Mouse (Mus musculus): ENCODE measurements around the gene Olfr958. TPM values are rescaled to one million over a fixed set of nuclear protein-coding genes. Genes with fewer than 3 reads are reported as not detected.

Olfr958 gene
- polyA plus RNA-seq, 1 experiment from 2014 or later, result not detected

GRCm38 (mm10) chr9:39509412-39509811 is 44.4 kb downstream of the Olfr958 start:
- ATAC-seq (ENCODE audit: low FRiP score, low read depth), result no peak
- Histone ChIP-seq H3K9me3 (no peaks in the 10 kb centered on the region), H3K4me3 (no peak overlapping the region), H3K27me3 (no peaks in the 10 kb centered on the region), H3K4me1 (no peaks in the 10 kb centered on the region), H3K4me2 (replicated peaks) (no peak overlapping the region), H3K9ac (no peak overlapping the region), H3K36me3 (no peaks in the 10 kb centered on the region), H3K27ac (no peak overlapping the region)
- 76% methylated on average over 9 of the region's 9 CpGs for WGBS

- H3K4me3 ChIP-seq, result no peak overlapping the region
- H3K4me1 ChIP-seq, result no peaks in the 10 kb centered on the region
- no peaks in the 10 kb centered on the region for H3K9me3 ChIP-seq
- 10% methylated on average over 6 of the region's 6 CpGs for WGBS
- ATAC-seq (ENCODE audit: low FRiP score, low read depth), result no peak; the same call in 1 of the 2 replicates
- no peak overlapping the region for H3K27ac ChIP-seq
- H3K9ac ChIP-seq, result no peak overlapping the region
- no peak overlapping the region for H3K4me2 ChIP-seq (replicated peaks)
- no peaks in the 10 kb centered on the region for H3K27me3 ChIP-seq
- no peaks in the 10 kb centered on the region for H3K36me3 ChIP-seq
Measured at GRCm38 (mm10) chr9:39508998-39509397, 44.9 kb downstream of the Olfr958 start.

Other genes starting within 250 kb of the Olfr958 start
- gene Olfr948, start 228.0 kb downstream of the Olfr958 start, polyA plus RNA-seq (2015; fragmentation: Nextera tagmentation; extraction: Ambion mirVana), result not detected in 2 replicates
- gene Olfr951, start 166.6 kb downstream of the Olfr958 start, polyA plus RNA-seq (2015; fragmentation: Nextera tagmentation; extraction: Ambion mirVana), result not detected in 2 replicates
- gene Olfr952, start 126.9 kb downstream of the Olfr958 start, polyA plus RNA-seq (2015; fragmentation: Nextera tagmentation; extraction: Ambion mirVana), result not detected in 2 replicates
- not detected in 2 replicates for gene Olfr954, start 97.4 kb downstream of the Olfr958 start, polyA plus RNA-seq (2015; fragmentation: Nextera tagmentation; extraction: Ambion mirVana)
- gene Olfr955, start 82.1 kb downstream of the Olfr958 start, polyA plus RNA-seq (2015; fragmentation: Nextera tagmentation; extraction: Ambion mirVana), result not detected in 2 replicates
- not detected in 2 replicates for gene Olfr44, start 60.1 kb downstream of the Olfr958 start, polyA plus RNA-seq (2015; fragmentation: Nextera tagmentation; extraction: Ambion mirVana)
- gene Olfr957, start 38.2 kb downstream of the Olfr958 start, polyA plus RNA-seq (2015; fragmentation: Nextera tagmentation; extraction: Ambion mirVana), result not detected in 2 replicates
- not detected in 2 replicates for gene Olfr959, start 21.5 kb upstream of the Olfr958 start, polyA plus RNA-seq (2015; fragmentation: Nextera tagmentation; extraction: Ambion mirVana)
- gene AW551984, start 50.3 kb upstream of the Olfr958 start, polyA plus RNA-seq (2015; fragmentation: Nextera tagmentation; extraction: Ambion mirVana), result 62.4 and 64.0 TPM in 2 replicates
- not detected in 2 replicates for gene Olfr148, start 56.6 kb upstream of the Olfr958 start, polyA plus RNA-seq (2015; fragmentation: Nextera tagmentation; extraction: Ambion mirVana)
- not detected in 2 replicates for gene Olfr960, start 67.3 kb upstream of the Olfr958 start, polyA plus RNA-seq (2015; fragmentation: Nextera tagmentation; extraction: Ambion mirVana)
- gene Olfr961, start 91.0 kb upstream of the Olfr958 start, polyA plus RNA-seq (2015; fragmentation: Nextera tagmentation; extraction: Ambion mirVana), result not detected in 2 replicates
- gene Olfr963, start 113.2 kb upstream of the Olfr958 start, polyA plus RNA-seq (2015; fragmentation: Nextera tagmentation; extraction: Ambion mirVana), result not detected in 2 replicates
- not detected in 2 replicates for gene Olfr149, start 153.1 kb upstream of the Olfr958 start, polyA plus RNA-seq (2015; fragmentation: Nextera tagmentation; extraction: Ambion mirVana)
- gene Olfr965, start 157.3 kb upstream of the Olfr958 start, polyA plus RNA-seq (2015; fragmentation: Nextera tagmentation; extraction: Ambion mirVana), result not detected in 2 replicates
- gene Olfr150, start 176.9 kb upstream of the Olfr958 start, polyA plus RNA-seq (2015; fragmentation: Nextera tagmentation; extraction: Ambion mirVana), result not detected in 2 replicates
- not detected in 2 replicates for gene Olfr967, start 192.2 kb upstream of the Olfr958 start, polyA plus RNA-seq (2015; fragmentation: Nextera tagmentation; extraction: Ambion mirVana)
- not detected in 2 replicates for gene Olfr968, start 229.2 kb upstream of the Olfr958 start, polyA plus RNA-seq (2015; fragmentation: Nextera tagmentation; extraction: Ambion mirVana)
- gene Olfr969, start 236.9 kb upstream of the Olfr958 start, polyA plus RNA-seq (2015; fragmentation: Nextera tagmentation; extraction: Ambion mirVana), result not detected in 2 replicates

Measured in limb, embryonic 13.5 days (tissue).